Mouse (Mus musculus): ENCODE results near the gene Sh3bgrl2. TPM values are rescaled to one million over a fixed set of nuclear protein-coding genes. Genes with fewer than 3 reads are reported as not detected.

The Sh3bgrl2 gene
- total RNA-seq, 2 experiments from 2014 or later = 0.51 to 1.1 TPM

GRCm38 (mm10) chr9:83582748-83583147, 34.6 kb downstream of the Sh3bgrl2 start:
- H3K27ac ChIP-seq = no peak overlapping the region
- TF ChIP-seq CTCF (IDR thresholded peaks at IDR 0.05) = no peak
- intact Hi-C loops (cut with DNase I) = no loop called here
- DNase-seq = no peak
- no peak overlapping the region for H3K4me3 ChIP-seq

- H3K27ac ChIP-seq = no peak overlapping the region
- H3K4me3 ChIP-seq = no peak overlapping the region
- intact Hi-C loops (cut with DNase I) = no loop called here
- no peak for TF ChIP-seq CTCF (IDR thresholded peaks at IDR 0.05)
- DNase-seq = no peak
Observed at GRCm38 (mm10) chr9:83586316-83587050, 38.4 kb downstream of the Sh3bgrl2 start.

- H3K4me3 ChIP-seq = no peak overlapping the region
- TF ChIP-seq CTCF (IDR thresholded peaks at IDR 0.05) = no peak
- intact Hi-C loops (cut with DNase I) = no loop called here
- no peak for DNase-seq
- H3K27ac ChIP-seq = no peak overlapping the region
Observed at GRCm38 (mm10) chr9:83587116-83587515, 39.0 kb downstream of the Sh3bgrl2 start.

- Histone ChIP-seq H3K4me3 (no peak overlapping the region), H3K27ac (no peak overlapping the region)
- intact Hi-C loops (cut with DNase I) = no loop called here
- no peak for TF ChIP-seq CTCF (IDR thresholded peaks at IDR 0.05)
- no peak for DNase-seq
Observed at GRCm38 (mm10) chr9:83589063-83589462, 40.9 kb downstream of the Sh3bgrl2 start.

- no peak for DNase-seq
- TF ChIP-seq CTCF (IDR thresholded peaks at IDR 0.05) = no peak
- H3K4me3 ChIP-seq = no peak overlapping the region
- intact Hi-C loops (cut with DNase I) = no loop called here
- no peak overlapping the region for H3K27ac ChIP-seq
Observed at GRCm38 (mm10) chr9:83589680-83590467, 41.7 kb downstream of the Sh3bgrl2 start.

GRCm38 (mm10) chr9:83591848-83592456, 43.8 kb downstream of the Sh3bgrl2 start:
- intact Hi-C loops (cut with DNase I) = no loop called here
- Histone ChIP-seq H3K27ac (no peak overlapping the region), H3K4me3 (no peak overlapping the region)
- no peak for DNase-seq
- TF ChIP-seq CTCF (IDR thresholded peaks at IDR 0.05) = no peak

- no peak overlapping the region for H3K4me3 ChIP-seq
- no peak for TF ChIP-seq CTCF (IDR thresholded peaks at IDR 0.05)
- no peak overlapping the region for H3K27ac ChIP-seq
- intact Hi-C loops (cut with DNase I) = no loop called here
- DNase-seq = no peak
Observed at GRCm38 (mm10) chr9:83593811-83594210, 45.7 kb downstream of the Sh3bgrl2 start.

- Histone ChIP-seq H3K27ac (no peak overlapping the region), H3K4me3 (no peak overlapping the region)
- intact Hi-C loops (cut with DNase I) = no loop called here
- no peak for TF ChIP-seq CTCF (IDR thresholded peaks at IDR 0.05)
- DNase-seq = no peak
Observed at GRCm38 (mm10) chr9:83596132-83596531, 48.0 kb downstream of the Sh3bgrl2 start.

- no peak for DNase-seq
- intact Hi-C loops (cut with DNase I) = no loop called here
- no peak overlapping the region for H3K4me3 ChIP-seq
- no peak for TF ChIP-seq CTCF (IDR thresholded peaks at IDR 0.05)
- H3K27ac ChIP-seq = no peak overlapping the region
Observed at GRCm38 (mm10) chr9:83596646-83597481, 48.7 kb downstream of the Sh3bgrl2 start.

- DNase-seq = no peak
- Histone ChIP-seq H3K27ac (no peak overlapping the region), H3K4me3 (no peak overlapping the region)
- intact Hi-C loops (cut with DNase I) = no loop called here
- TF ChIP-seq CTCF (IDR thresholded peaks at IDR 0.05) = no peak
Observed at GRCm38 (mm10) chr9:83598047-83598446, 49.9 kb downstream of the Sh3bgrl2 start.

GRCm38 (mm10) chr9:83599505-83599904, 51.4 kb downstream of the Sh3bgrl2 start:
- no peak for TF ChIP-seq CTCF (IDR thresholded peaks at IDR 0.05)
- intact Hi-C loops (cut with DNase I) = no loop called here
- no peak for DNase-seq
- Histone ChIP-seq H3K27ac (no peak overlapping the region), H3K4me3 (no peak overlapping the region)

- intact Hi-C loops (cut with DNase I) = no loop called here
- TF ChIP-seq CTCF (IDR thresholded peaks at IDR 0.05) = no peak
- H3K4me3 ChIP-seq = no peak overlapping the region
- H3K27ac ChIP-seq = no peak overlapping the region
- DNase-seq = no peak
Observed at GRCm38 (mm10) chr9:83600286-83601048, 52.3 kb downstream of the Sh3bgrl2 start.

All from gastrocnemius, adult 2 months (tissue).